Mouse (Mus musculus): ENCODE results near the gene Ly6g6e. TPM values are rescaled to one million over a fixed set of nuclear protein-coding genes. Genes with fewer than 3 reads are reported as not detected.
"Not testable (repeated sequence)": the region's sequence is repeated elsewhere in the genome, so short reads cannot be mapped to it uniquely, and the experiment has no call there.

Ly6g6e gene
- total and polyA plus RNA-seq, 3 experiments: 0.23 TPM; not detected in 2

DNA sequence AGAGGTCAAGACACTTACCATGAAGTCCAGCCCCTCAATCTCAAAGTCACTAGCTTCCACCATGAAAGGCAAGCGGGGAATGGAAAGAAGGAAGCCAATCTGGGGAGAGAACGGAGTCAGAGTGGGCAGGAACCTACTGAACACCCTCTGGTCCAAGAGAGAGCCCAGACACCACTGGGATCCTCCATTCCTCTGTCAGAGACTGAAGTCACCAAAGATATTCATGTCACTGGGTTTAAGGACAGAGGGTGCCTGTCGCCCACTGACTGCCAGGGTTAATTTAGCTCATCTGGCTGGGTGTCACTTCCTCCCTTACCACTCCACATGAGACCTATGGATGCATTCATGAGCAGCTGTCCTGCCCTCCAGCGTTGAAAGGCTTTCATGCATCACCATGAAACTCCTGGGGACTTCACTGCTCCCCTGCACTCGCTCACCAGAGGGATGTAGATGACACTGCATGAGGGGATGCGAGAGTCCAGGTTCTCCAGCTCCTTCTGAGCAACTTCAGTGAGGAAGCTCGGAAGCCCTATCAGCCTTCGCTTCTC, 44.3 kb upstream of the Ly6g6e start:
- Histone ChIP-seq H3K79me2 (ENCODE audit: control insufficient read depth, insufficient read depth, low read length, poor library complexity) (peaks cover 2% of the 10 kb centered on the region), H3K4me3 (ENCODE audit: control insufficient read depth in 1 of 2, insufficient read depth in 1 of 2, low read depth in 2 of 2, low read length in 2 of 2) (no peak overlapping the region), H3K27me3 (ENCODE audit: control insufficient read depth in 1 of 2, insufficient read depth in 2 of 2, low read length in 2 of 2) (no peaks in the 10 kb centered on the region), H3K4me1 (ENCODE audit: control insufficient read depth in 1 of 2, insufficient read depth in 2 of 2, low read length in 2 of 2) (peaks cover 3 to 12% of the 10 kb centered on the region in 2 experiments; a peak in 2 of 4 replicates), H3K9ac (ENCODE audit: control insufficient read depth, low read depth, low read length, poor library complexity, severe bottlenecking) (no peak overlapping the region), H3K9me3 (replicated peaks; ENCODE audit: insufficient read depth, low read length) (no peaks in the 10 kb centered on the region), H3K27ac (ENCODE audit: control insufficient read depth, low read depth, low read length) (no peak overlapping the region), H3K36me3 (ENCODE audit: control insufficient read depth in 1 of 2, insufficient read depth in 2 of 2, low read length in 2 of 2) (peaks cover 0 to 8% of the 10 kb centered on the region in 2 experiments; a peak in 2 of 4 replicates)
- DNase-seq (ENCODE audit: low read depth, low spot score): no peak
- no peak for TF ChIP-seq MEF2A (IDR thresholded peaks at IDR 0.05; ENCODE audit: extremely low read depth, insufficient replicate concordance, low read depth, low read length, poor library complexity, severe bottlenecking)
- TF ChIP-seq MAFK (IDR thresholded peaks at IDR 0.05; ENCODE audit: borderline replicate concordance, low read depth, low read length): no peak
- TF ChIP-seq NRF1 (IDR thresholded peaks at IDR 0.05; ENCODE audit: insufficient read depth, low read depth, low read length, poor library complexity, severe bottlenecking): no peak
- no peak for TF ChIP-seq MAX (IDR thresholded peaks at IDR 0.05; ENCODE audit: low read length)
- TF ChIP-seq NELFE (IDR thresholded peaks at IDR 0.05; ENCODE audit: low read depth, low read length): no peak

DNA sequence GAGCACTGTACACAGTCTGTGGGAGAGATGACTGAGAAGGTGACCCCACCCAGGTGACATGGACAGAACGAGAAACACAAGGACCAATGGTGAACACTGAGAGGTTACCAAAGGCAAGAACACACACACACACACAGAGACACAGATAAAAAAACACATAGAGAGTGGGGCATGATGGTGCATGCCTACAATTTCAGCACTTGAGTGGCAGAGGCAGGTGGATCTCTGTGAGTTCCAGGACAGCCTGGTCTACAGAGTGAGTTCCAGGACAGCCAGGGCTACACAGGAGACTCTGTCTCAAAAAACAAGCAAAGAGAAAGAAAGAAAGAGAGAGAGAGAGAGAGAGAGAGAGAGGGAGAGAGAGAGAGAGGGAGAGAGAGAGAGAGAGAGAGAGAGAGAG, 43.0 kb upstream of the Ly6g6e start:
- DNase-seq (ENCODE audit: low read depth, low spot score); H3K27me3 ChIP-seq (ENCODE audit: control insufficient read depth in 1 of 2, insufficient read depth in 2 of 2, low read length in 2 of 2); H3K4me1 ChIP-seq (ENCODE audit: control insufficient read depth in 1 of 2, insufficient read depth in 2 of 2, low read length in 2 of 2); H3K36me3 ChIP-seq (ENCODE audit: control insufficient read depth in 1 of 2, insufficient read depth in 2 of 2, low read length in 2 of 2); H3K9ac ChIP-seq (ENCODE audit: control insufficient read depth, low read depth, low read length, poor library complexity, severe bottlenecking); H3K4me3 ChIP-seq (ENCODE audit: control insufficient read depth in 1 of 2, insufficient read depth in 1 of 2, low read depth in 2 of 2, low read length in 2 of 2); H3K27ac ChIP-seq (ENCODE audit: control insufficient read depth, low read depth, low read length); H3K79me2 ChIP-seq (ENCODE audit: control insufficient read depth, insufficient read depth, low read length, poor library complexity); H3K9me3 ChIP-seq (replicated peaks; ENCODE audit: insufficient read depth, low read length): not testable (repeated sequence)

DNA sequence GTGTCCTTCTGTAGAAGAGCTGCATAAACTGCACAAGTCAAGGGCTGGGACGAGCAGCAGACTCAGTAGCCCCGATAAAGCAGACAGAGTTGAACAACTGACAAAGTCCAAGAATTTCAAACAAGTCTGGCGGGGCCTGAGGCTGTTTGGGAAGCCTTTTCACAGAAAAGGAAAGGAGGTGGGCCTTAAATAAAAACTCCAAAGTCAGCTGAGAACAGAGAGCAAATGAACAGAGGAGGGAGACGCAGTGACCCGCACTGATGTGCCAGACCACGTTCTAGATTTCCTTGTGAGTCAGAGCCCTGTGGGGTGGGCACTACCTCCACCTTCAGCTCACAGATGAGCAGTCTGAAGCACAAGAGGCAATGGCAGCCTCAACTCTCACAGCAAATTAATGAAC, 41.8 kb upstream of the Ly6g6e start:
- H3K9ac ChIP-seq (ENCODE audit: control insufficient read depth, low read depth, low read length, poor library complexity, severe bottlenecking): no peak overlapping the region
- TF ChIP-seq USF1 (IDR thresholded peaks at IDR 0.05; ENCODE audit: low read depth, low read length): no peak
- TF ChIP-seq ELF1 (IDR thresholded peaks at IDR 0.05; ENCODE audit: low read depth, low read length): no peak
- no peak for TF ChIP-seq JUND (IDR thresholded peaks at IDR 0.05; ENCODE audit: low read depth, low read length)
- TF ChIP-seq ZC3H11A (IDR thresholded peaks at IDR 0.05; ENCODE audit: low read depth, low read length): no peak
- TF ChIP-seq MAX (IDR thresholded peaks at IDR 0.05; ENCODE audit: low read length): no peak
- TF ChIP-seq POLR2A (IDR thresholded peaks at IDR 0.05; ENCODE audit: control insufficient read depth in 1 of 2, insufficient read depth in 1 of 2, low read depth in 1 of 2, low read length in 2 of 2, poor library complexity in 1 of 2): no peak
- no peak for TF ChIP-seq ZNF384 (IDR thresholded peaks at IDR 0.05; ENCODE audit: low read depth, low read length)
- TF ChIP-seq KAT2A (conservative IDR thresholded peaks at IDR 0.05; ENCODE audit: low read depth, low read length): no peak
- no peak for TF ChIP-seq SIN3A (IDR thresholded peaks at IDR 0.05; ENCODE audit: low read length)
- no peak for TF ChIP-seq E2F4 (IDR thresholded peaks at IDR 0.05; ENCODE audit: borderline replicate concordance, low read depth, low read length)
- no peak for TF ChIP-seq CHD1 (IDR thresholded peaks at IDR 0.05; ENCODE audit: low read depth, low read length)

More for the DNA sequence above, 41.8 kb upstream of the Ly6g6e start:
- Histone ChIP-seq H3K4me1 (ENCODE audit: control insufficient read depth in 1 of 2, insufficient read depth in 2 of 2, low read length in 2 of 2) (peaks cover 0 to 8% of the 10 kb centered on the region in 2 experiments; a peak in 3 of 4 replicates), H3K79me2 (ENCODE audit: control insufficient read depth, insufficient read depth, low read length, poor library complexity) (no peaks in the 10 kb centered on the region), H3K27ac (ENCODE audit: control insufficient read depth, low read depth, low read length) (no peak overlapping the region), H3K27me3 (ENCODE audit: control insufficient read depth in 1 of 2, insufficient read depth in 2 of 2, low read length in 2 of 2) (no peaks in the 10 kb centered on the region), H3K9me3 (replicated peaks; ENCODE audit: insufficient read depth, low read length) (no peaks in the 10 kb centered on the region), H3K36me3 (ENCODE audit: control insufficient read depth in 1 of 2, insufficient read depth in 2 of 2, low read length in 2 of 2) (peaks cover 0 to 2% of the 10 kb centered on the region in 2 experiments; a peak in 1 of 4 replicates), H3K4me3 (ENCODE audit: control insufficient read depth in 1 of 2, insufficient read depth in 1 of 2, low read depth in 2 of 2, low read length in 2 of 2) (no peak overlapping the region)
- no peak for DNase-seq (ENCODE audit: low read depth, low spot score)
